Mouse (Mus musculus) T-helper 17 cell (primary cell): Measurements from ENCODE around the gene Dnase1l2.

ENCODE experiments used
- in situ Hi-C, 2 experiments: fragments of 300-600 bp; cut with MboI, MseI; formaldehyde crosslinking; loops; 1 replicate in 1 of 2; 2 replicates in 1 of 2; pipeline ENCODE4 v1.15.1; 2025; ENCODE audit warnings: high pct_unique_total_duplicates in 2 of 2

Gene Dnase1l2

GRCm38 (mm10) chr17:24473612-24474275 lies 30.8 kb upstream of the Dnase1l2 start, which contains the start of gene Bricd5:
Gene Bricd5, plus strand, starts transcription at chr17:24473884.
- in situ Hi-C loops = loop anchor here in 1 of 2 experiments (25.0 kb wide), 1 partner anchor 1439 kb away; the partner anchor contains the start of gene Rab40c

- in situ Hi-C loops = loop anchor here in 1 of 2 experiments (25.0 kb wide), 1 partner anchor 1440 kb away; the partner anchor contains the start of gene Rab40c
Measured at GRCm38 (mm10) chr17:24472512-24472911, 29.6 kb upstream of the Dnase1l2 start.

- in situ Hi-C loops = loop anchor here in 1 of 2 experiments (25.0 kb wide), 1 partner anchor 1441 kb away; the partner anchor contains the start of gene Rab40c
Measured at GRCm38 (mm10) chr17:24470701-24471527, 28.0 kb upstream of the Dnase1l2 start.

GRCm38 (mm10) chr17:24469910-24470602 lies 27.2 kb upstream of the Dnase1l2 start, which contains the start of the genes E4f1 and Pgp:
Gene E4f1, minus strand, starts transcription at chr17:24470313.
Gene Pgp, plus strand, starts transcription at chr17:24470392.
- in situ Hi-C loops = loop anchor here in 1 of 2 experiments (25.0 kb wide), 1 partner anchor 1442 kb away; the partner anchor contains the start of gene Rab40c

DNA sequence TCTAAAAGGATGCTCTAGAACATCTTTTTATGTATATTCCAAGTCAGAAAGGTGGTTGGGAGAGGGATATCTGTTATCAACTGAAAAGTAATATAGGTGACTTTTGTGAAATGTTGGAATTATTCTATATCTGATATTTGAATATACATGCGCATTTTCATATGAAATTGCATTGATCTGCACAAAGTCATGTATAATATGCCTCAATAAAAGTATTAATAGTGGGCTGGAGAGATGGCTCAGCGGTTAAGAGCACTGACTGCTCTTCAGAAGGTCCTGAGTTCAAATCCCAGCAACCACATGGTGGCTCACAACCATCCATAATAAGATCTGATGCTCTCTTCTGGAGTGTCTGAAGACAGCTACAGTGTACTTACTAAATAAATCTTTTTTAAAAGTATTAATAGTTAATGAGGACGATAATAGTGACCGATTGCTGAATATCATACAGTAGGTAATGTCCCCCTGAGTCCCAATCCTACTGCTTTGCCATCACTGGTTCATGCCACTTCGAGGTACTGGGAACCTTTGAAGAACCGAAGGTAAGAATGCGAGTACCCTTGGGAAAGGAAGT lies 26.5 kb upstream of the Dnase1l2 start:
- in situ Hi-C loops = loop anchor here in 1 of 2 experiments (25.0 kb wide), 1 partner anchor 1443 kb away; the partner anchor contains the start of gene Rab40c

GRCm38 (mm10) chr17:24468636-24469246 lies 25.8 kb upstream of the Dnase1l2 start:
- in situ Hi-C loops = loop anchor here in 1 of 2 experiments (25.0 kb wide), 1 partner anchor 1444 kb away; the partner anchor contains the start of gene Rab40c

DNA sequence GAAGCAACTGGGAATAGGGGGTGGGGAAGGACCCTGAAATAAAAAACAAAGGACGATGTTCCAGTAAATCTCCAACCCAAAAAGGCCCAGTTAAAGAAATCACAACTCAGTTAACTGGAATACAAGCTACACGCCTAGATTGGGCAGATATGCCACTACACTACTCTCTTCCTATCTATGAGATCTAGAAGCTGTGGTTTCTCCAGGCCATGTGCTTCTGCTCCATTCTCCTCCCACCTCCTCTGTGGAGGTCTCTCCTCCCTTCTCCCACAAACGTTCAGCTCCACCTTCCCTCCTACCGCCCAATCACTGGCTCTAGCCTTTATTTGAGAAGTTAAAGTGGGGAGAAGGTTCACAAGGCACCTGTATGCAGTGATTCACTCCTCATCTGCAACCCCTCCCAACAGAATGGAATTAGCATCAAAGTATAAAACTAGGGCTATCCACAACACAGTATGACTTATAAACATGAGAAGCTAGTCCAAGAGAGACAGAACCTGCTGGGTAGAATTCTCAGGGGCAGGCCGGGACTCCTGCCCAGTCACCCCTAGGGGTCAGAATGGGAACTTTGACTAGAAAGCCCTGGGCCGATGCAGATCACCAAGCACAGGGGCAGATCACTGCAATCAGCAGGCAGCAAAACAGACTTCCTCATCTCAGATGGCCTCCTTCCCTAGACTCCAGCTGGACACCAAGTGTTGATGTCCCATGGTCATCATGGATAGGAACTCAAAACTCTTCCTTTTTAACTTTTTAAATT lies 20.6 kb upstream of the Dnase1l2 start:
- in situ Hi-C loops = loop anchor here in 1 of 2 experiments (25.0 kb wide), 1 partner anchor 1449 kb away; the partner anchor contains the start of gene Rab40c

- in situ Hi-C loops = loop anchor here in 1 of 2 experiments (25.0 kb wide), 1 partner anchor 1449 kb away; the partner anchor contains the start of gene Rab40c
Measured at GRCm38 (mm10) chr17:24462932-24463331, 20.0 kb upstream of the Dnase1l2 start.

DNA sequence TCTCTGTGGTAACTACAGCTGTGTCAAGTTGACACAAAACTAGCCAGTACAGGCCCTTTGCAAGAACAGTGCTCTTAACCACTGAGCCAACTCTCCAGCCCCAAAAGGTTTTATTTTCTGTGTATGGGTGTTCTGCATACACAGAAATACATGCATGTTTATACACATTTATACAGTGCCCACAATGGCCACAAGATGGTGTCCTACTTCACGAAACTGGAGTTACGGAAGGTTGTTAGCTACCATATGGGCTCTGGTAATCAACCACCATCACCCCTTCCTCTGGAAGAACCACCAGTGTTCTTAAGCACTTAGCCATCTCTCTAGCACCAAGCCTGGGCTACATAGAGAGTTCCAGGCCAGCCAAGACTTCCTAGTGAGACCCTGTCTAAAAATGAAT lies 18.7 kb upstream of the Dnase1l2 start:
- in situ Hi-C loops = loop anchor here in 1 of 2 experiments (25.0 kb wide), 1 partner anchor 1451 kb away; the partner anchor contains the start of gene Rab40c

GRCm38 (mm10) chr17:24455523-24456206 lies 12.8 kb upstream of the Dnase1l2 start:
- in situ Hi-C loops = loop anchor here (5.0 to 25.0 kb wide), 2 partner anchors 973 to 1457 kb away; partner anchors contain the start of gene Rab40c (in 1 of the 2)

- in situ Hi-C loops = loop anchor here (5.0 to 25.0 kb wide), 2 partner anchors 973 to 1457 kb away; partner anchors contain the start of gene Rab40c (in 1 of the 2)
Measured at GRCm38 (mm10) chr17:24454756-24455522, 12.0 kb upstream of the Dnase1l2 start.

DNA sequence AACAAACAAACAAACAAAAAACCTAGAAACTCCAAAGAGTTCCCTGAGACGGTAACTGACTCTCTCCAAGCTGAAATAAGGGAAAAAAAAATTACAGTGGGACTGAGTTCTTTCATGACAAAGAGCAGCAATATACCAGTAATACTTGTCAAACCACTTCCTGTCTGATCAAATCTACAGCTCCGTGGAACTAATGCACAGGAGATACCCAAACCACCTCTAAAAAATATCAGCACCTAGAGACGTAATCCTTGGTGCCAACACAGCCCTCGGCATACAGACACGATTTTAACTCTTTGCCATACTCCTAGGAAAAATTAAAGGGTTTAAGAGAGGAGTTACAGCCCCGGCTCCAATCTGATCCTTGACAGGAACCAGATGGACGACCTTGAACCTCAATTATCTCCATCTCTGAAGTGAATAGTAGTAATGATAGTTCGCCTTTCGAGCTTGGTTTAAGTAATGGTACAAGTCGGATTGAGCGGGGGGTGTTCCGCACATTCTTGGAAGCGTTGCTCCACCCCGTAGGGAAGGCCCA lies 11.4 kb upstream of the Dnase1l2 start:
- in situ Hi-C loops = loop anchor here in 1 of 2 experiments (25.0 kb wide), 1 partner anchor 1458 kb away; the partner anchor contains the start of gene Rab40c

- in situ Hi-C loops = loop anchor here in 1 of 2 experiments (25.0 kb wide), 1 partner anchor 1459 kb away; the partner anchor contains the start of gene Rab40c
Measured at GRCm38 (mm10) chr17:24453372-24453771, 10.5 kb upstream of the Dnase1l2 start.

DNA sequence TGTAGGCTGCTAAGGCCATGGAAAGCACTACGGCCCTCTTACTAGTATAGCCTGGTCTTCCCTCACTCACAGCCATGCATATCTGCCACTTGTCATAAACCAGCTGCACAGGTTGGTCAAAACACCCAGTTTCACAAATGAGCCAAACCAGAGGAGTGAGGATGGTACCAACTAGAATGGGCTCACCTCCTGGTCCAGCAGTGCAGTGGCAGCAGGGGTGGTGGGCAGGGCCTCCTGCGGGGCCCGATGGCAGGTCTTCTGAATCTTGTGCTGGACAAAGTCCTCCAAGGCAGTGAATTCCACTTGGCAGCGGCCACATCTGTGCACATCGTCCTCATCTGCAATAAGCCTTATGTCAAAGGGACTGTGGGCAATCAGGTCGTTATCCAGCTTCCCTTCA lies 8.3 kb upstream of the Dnase1l2 start:
- in situ Hi-C loops = loop anchor here in 1 of 2 experiments (25.0 kb wide), 1 partner anchor 1461 kb away; the partner anchor contains the start of gene Rab40c

DNA sequence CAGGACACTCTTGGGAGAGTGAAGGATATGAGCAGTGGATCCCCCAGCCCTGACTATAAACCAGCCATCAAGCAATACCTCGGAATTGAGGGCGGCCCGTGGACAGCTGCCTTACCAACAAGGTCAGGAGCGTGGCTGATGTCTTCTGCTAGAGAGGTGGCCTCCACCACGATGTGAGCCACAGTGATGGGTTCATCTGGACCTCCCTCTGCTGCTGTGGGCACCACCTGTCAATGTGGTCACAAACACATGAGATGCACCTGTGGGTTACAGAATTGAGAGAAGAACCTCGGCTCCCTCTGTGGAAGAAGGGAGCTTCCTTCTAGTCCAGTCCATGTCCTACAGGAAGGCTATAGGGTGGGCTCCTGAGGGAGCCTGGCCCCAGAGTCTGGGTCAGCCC lies 6.6 kb upstream of the Dnase1l2 start:
- in situ Hi-C loops = no loop called here

DNA sequence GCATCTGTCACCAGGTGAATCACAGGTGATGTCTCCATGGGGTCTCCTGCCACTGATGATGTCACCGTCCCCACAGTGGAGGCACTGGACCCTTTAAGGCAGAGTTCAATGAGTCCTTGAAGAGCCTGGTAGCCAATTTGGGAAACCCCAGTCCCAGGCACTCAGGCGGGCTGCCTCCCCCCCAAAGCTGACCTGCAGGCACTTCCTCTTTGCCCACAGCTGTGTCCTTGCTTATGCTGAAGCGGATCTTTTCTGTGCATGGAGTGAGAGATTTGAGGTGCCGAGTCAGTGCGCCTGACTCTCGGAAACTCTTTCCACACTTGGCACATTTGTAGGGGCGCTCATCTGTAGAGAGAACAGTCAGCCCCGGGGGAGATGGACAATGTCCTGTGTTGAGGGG lies 3.7 kb upstream of the Dnase1l2 start:
- in situ Hi-C loops = no loop called here

DNA sequence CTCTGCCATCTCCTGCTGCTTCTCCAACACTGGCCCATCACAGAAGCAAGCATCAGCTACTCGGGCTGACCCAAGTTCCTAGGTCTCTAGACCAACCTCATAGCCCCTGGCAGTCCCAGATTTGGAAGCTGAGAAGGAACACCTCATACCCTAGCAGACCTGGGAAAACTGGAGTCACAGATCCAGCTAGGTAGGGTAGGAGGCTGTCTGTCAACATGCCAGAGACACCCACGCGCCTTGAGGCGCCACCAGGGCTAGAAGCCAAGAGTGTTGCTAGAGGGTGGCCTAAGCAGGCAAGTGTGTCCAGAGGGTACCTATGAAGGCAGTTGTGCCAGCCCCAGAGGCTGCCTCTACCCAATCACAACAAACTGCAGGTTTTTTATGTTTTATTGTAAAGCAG lies 504 bp upstream of the Dnase1l2 start:
- in situ Hi-C loops = loop anchor here in 1 of 2 experiments (5.0 kb wide), 1 partner anchor 56 kb away; no protein-coding TSS in a partner anchor
